Mouse (Mus musculus) kidney, embryonic 14.5 days (tissue): ENCODE results near the gene Casq1. TPM values are rescaled to one million over a fixed set of nuclear protein-coding genes. Genes with fewer than 3 reads are reported as not detected.

Source experiments
- ATAC-seq: fragments of 200-750 bp; cut with Nextera tagmentation; 2 replicates; pipeline ENCODE4 v1.8.0; 2017; ENCODE audit warnings: moderate number of reproducible peaks, mild to moderate bottlenecking, moderate TSS enrichment, moderate library complexity; ENCODE audit not compliant: low FRiP score, low TSS enrichment
- H3K27ac ChIP-seq: fragments of 300-500 bp; sonication (generic); 2 replicates; pipeline ENCODE4 v1.5.1; 2014; ENCODE audit warnings: low read depth, mild to moderate bottlenecking, low read length, moderate library complexity, mixed read lengths
- H3K27me3 ChIP-seq: fragments of 300-500 bp; sonication (generic); 2 replicates; pipeline ENCODE4 v1.6.1; 2014; ENCODE audit warnings: mild to moderate bottlenecking, low read length; ENCODE audit not compliant: control insufficient read depth, insufficient read depth
- H3K36me3 ChIP-seq: fragments of 300-500 bp; sonication (generic); 2 replicates; pipeline ENCODE4 v1.6.1; 2014; ENCODE audit warnings: low read length, mixed read lengths; ENCODE audit not compliant: control insufficient read depth, insufficient read depth
- H3K4me1 ChIP-seq: fragments of 300-500 bp; sonication (generic); 2 replicates; pipeline ENCODE4 v1.6.1; 2014; ENCODE audit warnings: low read length, mixed read lengths; ENCODE audit not compliant: control insufficient read depth, insufficient read depth
- H3K4me2 ChIP-seq: fragments of 300-500 bp; sonication (generic); replicated peaks from 2 replicates; pipeline ENCODE4 v1.6.1; 2014; ENCODE audit warnings: low read depth, mild to moderate bottlenecking, low read length
- H3K4me3 ChIP-seq: fragments of 300-500 bp; sonication (generic); 2 replicates; pipeline ENCODE4 v1.5.1; 2014; ENCODE audit warnings: mild to moderate bottlenecking, low read length
- H3K9ac ChIP-seq: fragments of 300-500 bp; sonication (generic); 2 replicates; pipeline ENCODE4 v1.6.1; 2014; ENCODE audit warnings: low read depth, mild to moderate bottlenecking, low read length, moderate library complexity
- H3K9me3 ChIP-seq: fragments of 300-500 bp; sonication (generic); 2 replicates; pipeline ENCODE4 v1.6.1; 2016; ENCODE audit warnings: low read length; ENCODE audit not compliant: control insufficient read depth
- WGBS: fragments of 180-500 bp; shearing (Covaris S2); extraction: QIAGEN DNeasy Blood & Tissue Kit; methylation state at CpG from one replicate; pipeline ENCODE4 v1.1.7; 2014; 5-methylcytosine and 5-hydroxymethylcytosine counted together
- polyA plus RNA-seq: library from polyadenylated mRNA; unstranded; fragments of >200 nt; fragmentation: Nextera tagmentation; extraction: Ambion mirVana; gene quantifications from 2 replicates; pipeline ENCODE4 v1.2.1, GENCODE M21; 2014

Casq1 gene
- polyA plus RNA-seq, 1 experiment from 2014 or later = 3.5 TPM

GRCm38 (mm10) chr1:172159970-172160369 lies 59.7 kb downstream of the Casq1 start:
- H3K4me3 ChIP-seq = no peak overlapping the region
- H3K9ac ChIP-seq = no peak overlapping the region
- ATAC-seq = no peak
- WGBS = 57% methylated on average over 4 of the region's 4 CpGs
- no peak overlapping the region for H3K4me2 ChIP-seq
- H3K4me1 ChIP-seq = peaks cover 9% of the 10 kb centered on the region; the same call in 1 of the 2 replicates
- H3K27ac ChIP-seq = no peak overlapping the region
- no peaks in the 10 kb centered on the region for H3K9me3 ChIP-seq
- no peaks in the 10 kb centered on the region for H3K27me3 ChIP-seq
- peaks cover 26% of the 10 kb centered on the region for H3K36me3 ChIP-seq

Other genes with a start within 250 kb of the Casq1 start
- 18.2 and 19.0 TPM in 2 replicates for gene Vangl2, start 191.4 kb downstream of the Casq1 start, polyA plus RNA-seq
- gene Nhlh1, start 162.3 kb downstream of the Casq1 start, polyA plus RNA-seq = not detected in 2 replicates
- gene Copa, start 137.3 kb downstream of the Casq1 start, polyA plus RNA-seq = 78.1 and 194 TPM in 2 replicates
- 66.5 and 136 TPM in 2 replicates for gene Ncstn, start 137.1 kb downstream of the Casq1 start, polyA plus RNA-seq
- gene Pex19, start 93.1 kb downstream of the Casq1 start, polyA plus RNA-seq = 95.1 and 138 TPM in 2 replicates
- gene Dcaf8, start 71.8 kb downstream of the Casq1 start, polyA plus RNA-seq = 78.3 and 114 TPM in 2 replicates
- gene Pea15a, start 13.1 kb downstream of the Casq1 start, polyA plus RNA-seq = 56.0 and 87.0 TPM in 2 replicates
- gene Atp1a4, start 38.5 kb upstream of the Casq1 start, polyA plus RNA-seq = not detected in 2 replicates
- 39.5 and 53.1 TPM in 2 replicates for gene Igsf8, start 41.8 kb upstream of the Casq1 start, polyA plus RNA-seq
- gene Atp1a2, start 78.2 kb upstream of the Casq1 start, polyA plus RNA-seq = 0.66 and 0.96 TPM in 2 replicates
- gene Kcnj9, start 109.5 kb upstream of the Casq1 start, polyA plus RNA-seq = 0.20 TPM in 1 of 2 replicates, not detected in the other
- gene Kcnj10, start 121.3 kb upstream of the Casq1 start, polyA plus RNA-seq = 0.31 and 0.57 TPM in 2 replicates
- gene Pigm, start 156.7 kb upstream of the Casq1 start, polyA plus RNA-seq = 9.5 and 12.1 TPM in 2 replicates